Mouse (Mus musculus) mouse embryonic stem cell (cell line): ENCODE data around the gene Pax6.

Source experiments
- in situ Hi-C, 2 experiments: fragments of 300-500 bp; cut with MboI; formaldehyde crosslinking; loops; 1 replicate in 1 of 2; 3 replicates in 1 of 2; pipeline ENCODE4 v1.14.3; 2019 to 2020; ENCODE audit warnings: low sequenced_read_pairs in 2 of 2, low pct_unique_long_range_greater_than_20kb in 1 of 2, mixed read lengths in 1 of 2; ENCODE audit not compliant: unreplicated experiment in 1 of 2

Gene Pax6

GRCm38 (mm10) chr2:105679331-105679730 lies 10.6 kb downstream of the Pax6 start:
- in situ Hi-C loops: loop anchor here in 1 of 2 experiments (25.0 kb wide), 1 partner anchor 542 kb away; the partner anchor contains the start of gene Wt1

GRCm38 (mm10) chr2:105680146-105680998 lies 11.7 kb downstream of the Pax6 start:
- in situ Hi-C loops: loop anchor here in 1 of 2 experiments (25.0 kb wide), 1 partner anchor 543 kb away; the partner anchor contains the start of gene Wt1

- in situ Hi-C loops: loop anchor here in 1 of 2 experiments (25.0 kb wide), 1 partner anchor 544 kb away; the partner anchor contains the start of gene Wt1
These were observed 12.5 kb downstream of the Pax6 start for GRCm38 (mm10) chr2:105680999-105681710.

- in situ Hi-C loops: loop anchor here in 1 of 2 experiments (25.0 kb wide), 1 partner anchor 545 kb away; the partner anchor contains the start of gene Wt1
These were observed 13.4 kb downstream of the Pax6 start for GRCm38 (mm10) chr2:105682011-105682501.

- in situ Hi-C loops: loop anchor here in 1 of 2 experiments (25.0 kb wide), 1 partner anchor 545 kb away; the partner anchor contains the start of gene Wt1
These were observed 14.1 kb downstream of the Pax6 start for GRCm38 (mm10) chr2:105682634-105683351.

- in situ Hi-C loops: loop anchor here in 1 of 2 experiments (25.0 kb wide), 1 partner anchor 547 kb away; the partner anchor contains the start of gene Wt1
These were observed 15.2 kb downstream of the Pax6 start for GRCm38 (mm10) chr2:105683771-105684410.

- in situ Hi-C loops: loop anchor here in 1 of 2 experiments (25.0 kb wide), 1 partner anchor 548 kb away; the partner anchor contains the start of gene Wt1
These were observed 16.4 kb downstream of the Pax6 start for GRCm38 (mm10) chr2:105684991-105685650.

- in situ Hi-C loops: loop anchor here in 1 of 2 experiments (25.0 kb wide), 1 partner anchor 548 kb away; the partner anchor contains the start of gene Wt1
These were observed 17.0 kb downstream of the Pax6 start for GRCm38 (mm10) chr2:105685651-105686050.

GRCm38 (mm10) chr2:105686363-105687316 lies 17.9 kb downstream of the Pax6 start:
- in situ Hi-C loops: loop anchor here in 1 of 2 experiments (25.0 kb wide), 1 partner anchor 549 kb away; the partner anchor contains the start of gene Wt1

GRCm38 (mm10) chr2:105687317-105687991 lies 18.8 kb downstream of the Pax6 start:
- in situ Hi-C loops: loop anchor here in 1 of 2 experiments (25.0 kb wide), 1 partner anchor 550 kb away; the partner anchor contains the start of gene Wt1

GRCm38 (mm10) chr2:105688011-105688410 lies 19.3 kb downstream of the Pax6 start:
- in situ Hi-C loops: loop anchor here in 1 of 2 experiments (25.0 kb wide), 1 partner anchor 551 kb away; the partner anchor contains the start of gene Wt1

GRCm38 (mm10) chr2:105688436-105689303 lies 20.0 kb downstream of the Pax6 start:
- in situ Hi-C loops: loop anchor here in 1 of 2 experiments (25.0 kb wide), 1 partner anchor 551 kb away; the partner anchor contains the start of gene Wt1

- in situ Hi-C loops: loop anchor here in 1 of 2 experiments (25.0 kb wide), 1 partner anchor 552 kb away; the partner anchor contains the start of gene Wt1
These were observed 20.6 kb downstream of the Pax6 start for GRCm38 (mm10) chr2:105689304-105689770.
